Mouse (Mus musculus) liver, embryonic 15.5 days (tissue): ENCODE results near the gene Gm2174. TPM values are rescaled to one million over a fixed set of nuclear protein-coding genes. Genes with fewer than 3 reads are reported as not detected.

ENCODE experiments used
- ATAC-seq: fragments of 200-750 bp; cut with Nextera tagmentation; 2 replicates; pipeline ENCODE4 v1.8.0; 2017; ENCODE audit warnings: moderate number of reproducible peaks, mild to moderate bottlenecking, moderate library complexity; ENCODE audit not compliant: insufficient read depth
- H3K27ac ChIP-seq: fragments of 300-500 bp; sonication (generic); replicated peaks from 2 replicates; pipeline ENCODE4 v1.5.1; 2015; ENCODE audit warnings: mild to moderate bottlenecking, inconsistent platforms
- H3K27me3 ChIP-seq: fragments of 300-500 bp; sonication (generic); 2 replicates; pipeline ENCODE4 v1.6.1; 2015; ENCODE audit warnings: mild to moderate bottlenecking, inconsistent platforms
- H3K36me3 ChIP-seq: fragments of 300-500 bp; sonication (generic); replicated peaks from 2 replicates; pipeline ENCODE4 v1.6.1; 2015; ENCODE audit warnings: moderate library complexity, mild to moderate bottlenecking, inconsistent platforms
- H3K4me1 ChIP-seq: fragments of 300-500 bp; sonication (generic); replicated peaks from 2 replicates; pipeline ENCODE4 v1.6.1; 2015; ENCODE audit warnings: inconsistent platforms
- H3K4me2 ChIP-seq: fragments of 300-500 bp; sonication (generic); 2 replicates; pipeline ENCODE4 v1.6.1; 2015; ENCODE audit warnings: moderate library complexity, mild to moderate bottlenecking, inconsistent platforms
- H3K4me3 ChIP-seq: fragments of 300-500 bp; sonication (generic); replicated peaks from 2 replicates; pipeline ENCODE4 v1.5.1; 2015; ENCODE audit warnings: mild to moderate bottlenecking, inconsistent platforms
- H3K9ac ChIP-seq: fragments of 300-500 bp; sonication (generic); 2 replicates; pipeline ENCODE4 v1.6.1; 2015; ENCODE audit warnings: moderate library complexity, mild to moderate bottlenecking, inconsistent platforms
- H3K9me3 ChIP-seq: fragments of 300-500 bp; sonication (generic); replicated peaks from 2 replicates; pipeline ENCODE4 v1.6.1; 2016; ENCODE audit warnings: inconsistent platforms
- WGBS: fragments of 180-500 bp; shearing (Covaris S2); methylation state at CpG from one replicate; pipeline ENCODE4 v1.1.7; 2015; ENCODE audit warnings: mixed read lengths; ENCODE audit not compliant: insufficient replicate concordance; 5-methylcytosine and 5-hydroxymethylcytosine counted together
- polyA plus RNA-seq: library from polyadenylated mRNA; unstranded; fragments of >200 nt; fragmentation: Nextera tagmentation; extraction: Ambion mirVana; gene quantifications from 2 replicates; pipeline ENCODE4 v1.2.1, GENCODE M21; 2015

Gm2174 gene
- polyA plus RNA-seq, 1 experiment from 2014 or later: 1.7 TPM

DNA sequence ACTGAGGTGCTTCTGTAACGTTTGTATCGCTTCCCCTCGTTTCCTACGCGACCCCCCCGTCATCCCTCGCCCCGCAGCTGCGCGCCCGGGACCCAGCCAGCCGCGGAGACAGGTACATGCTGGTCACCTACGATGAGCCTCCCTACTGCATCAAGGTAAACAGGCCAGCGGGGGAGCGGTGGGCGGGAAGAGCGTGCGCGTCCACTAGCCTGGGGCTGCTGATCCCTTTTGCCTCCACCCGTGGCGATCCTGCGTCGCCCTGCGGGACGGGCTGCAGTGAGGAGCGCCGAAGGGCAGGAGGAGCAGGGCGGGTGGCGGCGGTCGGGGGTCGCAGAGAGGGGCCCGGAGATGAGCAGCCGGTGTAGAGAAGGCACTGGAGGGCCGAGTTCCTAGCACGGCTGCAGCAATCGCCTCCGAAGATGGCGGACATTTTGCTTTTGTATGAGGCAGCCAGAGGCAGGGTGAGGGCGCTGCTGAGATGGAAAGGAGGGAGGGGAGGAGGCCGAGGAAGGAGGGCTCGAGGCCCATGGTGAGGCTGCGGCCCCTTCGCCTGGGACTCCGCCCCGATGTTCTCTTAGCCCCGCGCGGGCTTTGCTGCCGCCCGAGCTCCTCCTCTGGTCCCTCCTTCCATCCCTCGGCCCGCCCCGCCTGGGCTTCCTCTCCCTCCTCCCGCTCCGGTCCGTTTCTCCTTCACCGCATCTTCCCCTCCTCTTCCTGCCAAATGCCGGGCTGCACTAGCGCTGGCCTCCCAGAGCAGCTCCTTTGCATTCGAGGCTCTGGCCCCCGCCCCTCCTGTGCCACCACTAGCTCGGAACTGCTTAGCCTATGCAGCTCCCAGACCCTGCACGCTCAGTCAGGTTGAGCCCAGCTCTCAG lies 7.8 kb downstream of the Gm2174 start:
- Histone ChIP-seq H3K4me3 (peak overlapping the region; percentile 74), H3K27me3 (no peaks in the 10 kb centered on the region), H3K4me1 (peaks cover 16% of the 10 kb centered on the region), H3K9me3 (no peaks in the 10 kb centered on the region), H3K9ac (peak overlapping the region; percentile 84), H3K4me2 (peak overlapping the region; percentile 66), H3K36me3 (peaks cover 7% of the 10 kb centered on the region), H3K27ac (peak overlapping the region; percentile 95)
- WGBS: 9% methylated on average over 55 of the region's 65 CpGs
- peak; percentile 90 for ATAC-seq

DNA sequence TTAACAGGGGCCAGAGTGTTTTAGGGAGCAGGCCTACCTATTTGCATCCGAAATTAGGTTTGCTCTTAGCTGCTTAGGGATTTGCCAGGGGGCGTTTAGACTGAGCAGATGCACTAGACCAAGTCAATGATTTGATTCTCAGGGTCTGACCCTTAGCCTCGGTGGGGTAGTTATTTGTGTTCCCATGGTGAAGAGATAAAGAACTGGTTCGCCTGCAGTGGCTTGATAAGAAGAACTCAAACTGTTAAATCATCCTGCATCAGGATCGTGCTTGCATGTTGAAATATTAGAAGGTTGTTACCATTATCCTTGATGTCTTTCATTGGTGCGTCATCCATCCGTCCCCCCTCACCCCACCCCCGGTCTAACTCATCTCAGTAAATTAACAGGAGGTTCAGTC lies 8.6 kb downstream of the Gm2174 start:
- Histone ChIP-seq H3K4me1 (peaks cover 19% of the 10 kb centered on the region), H3K27ac (peak overlapping the region; percentile 95), H3K9me3 (no peaks in the 10 kb centered on the region), H3K36me3 (peaks cover 10% of the 10 kb centered on the region), H3K9ac (peak overlapping the region; percentile 84), H3K4me2 (peak overlapping the region; percentile 66), H3K4me3 (peak overlapping the region; percentile 74), H3K27me3 (no peaks in the 10 kb centered on the region)
- peak; percentile 67 for ATAC-seq
- WGBS: 15% methylated on average over 8 of the region's 8 CpGs

- Histone ChIP-seq H3K9ac (no peak overlapping the region), H3K4me2 (0 out of 2 replicates have a peak overlapping the region, but pooled peaks have one; percentile 0), H3K4me1 (peaks cover 48% of the 10 kb centered on the region), H3K9me3 (no peaks in the 10 kb centered on the region), H3K27ac (peak overlapping the region; percentile 48; the same call in 1 of the 2 replicates), H3K27me3 (no peaks in the 10 kb centered on the region), H3K36me3 (peaks cover 33% of the 10 kb centered on the region), H3K4me3 (no peak overlapping the region)
- WGBS: 37% methylated on average over 14 of the region's 14 CpGs
- no peak for ATAC-seq
These were observed 14.5 kb downstream of the Gm2174 start for GRCm38 (mm10) chrX:56462020-56462933.

DNA sequence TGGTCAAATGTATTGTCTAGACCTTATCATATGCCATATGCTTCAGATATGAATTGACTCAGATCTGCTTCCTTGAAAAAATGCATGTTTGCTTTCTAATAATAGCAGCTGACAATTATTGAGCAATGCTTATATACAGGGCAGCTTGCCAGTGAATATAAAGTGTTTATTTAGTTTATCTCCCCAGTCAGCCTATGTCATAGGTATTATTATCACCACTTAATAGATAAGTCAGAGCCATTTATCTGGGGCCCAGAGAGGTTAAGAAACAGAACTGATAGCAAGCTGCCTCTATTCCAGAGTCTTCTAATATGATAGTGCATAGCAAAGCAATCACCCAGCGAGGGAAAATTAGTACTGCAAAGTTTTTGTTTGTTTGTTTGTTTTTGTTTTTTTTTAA lies 17.1 kb downstream of the Gm2174 start:
- H3K36me3 ChIP-seq: peaks cover 43% of the 10 kb centered on the region

DNA sequence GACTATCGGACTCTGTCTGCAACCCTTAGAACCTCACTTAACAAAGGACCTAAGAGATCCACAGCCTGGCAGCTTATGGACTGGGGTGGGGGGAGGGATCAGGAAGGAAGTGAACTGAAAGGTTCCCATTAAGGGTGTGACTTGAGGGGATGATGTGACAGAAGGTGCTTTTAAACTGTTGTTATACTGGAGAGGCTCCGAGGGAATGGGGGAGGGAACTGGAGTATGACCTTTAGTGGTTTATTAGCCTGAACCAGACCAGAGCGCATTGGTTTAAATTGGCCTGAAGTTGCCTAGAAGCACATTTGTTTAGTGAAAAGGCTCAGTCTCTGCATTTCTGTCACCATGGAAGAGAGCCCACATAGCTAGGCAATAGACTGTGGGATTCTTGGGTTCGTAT lies 19.9 kb downstream of the Gm2174 start:
- no peak for ATAC-seq
- H3K4me3 ChIP-seq: no peak overlapping the region
- H3K36me3 ChIP-seq: peaks cover 37% of the 10 kb centered on the region
- H3K9me3 ChIP-seq: no peaks in the 10 kb centered on the region
- H3K4me1 ChIP-seq: peaks cover 26% of the 10 kb centered on the region
- no peak overlapping the region for H3K27ac ChIP-seq
- H3K27me3 ChIP-seq: no peaks in the 10 kb centered on the region
- H3K9ac ChIP-seq: no peak overlapping the region
- H3K4me2 ChIP-seq: no peak overlapping the region
- 76% methylated on average over 4 of the region's 4 CpGs for WGBS

More for the DNA sequence above, 17.1 kb downstream of the Gm2174 start:
- ATAC-seq: peak; percentile 68
- Histone ChIP-seq H3K9ac (no peak overlapping the region), H3K4me3 (no peak overlapping the region), H3K9me3 (no peaks in the 10 kb centered on the region), H3K4me1 (peaks cover 46% of the 10 kb centered on the region), H3K4me2 (peak overlapping the region; percentile 15), H3K27me3 (no peaks in the 10 kb centered on the region), H3K27ac (no peak overlapping the region)
- WGBS: 17% methylated on average over 1 of the region's 1 CpGs

DNA sequence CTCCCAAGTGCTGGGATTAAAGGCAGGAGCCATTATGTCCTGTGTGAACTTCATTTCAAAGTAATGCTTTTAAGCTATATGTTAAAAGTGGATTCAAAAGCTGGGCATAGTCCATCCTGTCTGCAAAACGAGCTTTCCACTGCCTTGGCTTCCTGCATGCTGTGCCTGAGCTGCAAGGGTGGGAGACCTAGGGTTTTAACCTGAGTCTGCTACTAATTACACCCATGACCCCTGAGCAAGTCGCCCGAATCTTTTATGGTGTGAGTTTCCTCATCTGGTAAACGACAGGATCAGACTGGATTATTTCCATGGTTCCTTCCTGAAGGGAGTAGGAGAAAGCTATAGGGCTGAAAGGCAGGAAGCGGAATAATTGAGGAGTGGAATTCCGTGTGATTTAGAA lies 20.7 kb downstream of the Gm2174 start:
- no peak for ATAC-seq
- no peaks in the 10 kb centered on the region for H3K9me3 ChIP-seq

GRCm38 (mm10) chrX:56474035-56474434 lies 26.3 kb downstream of the Gm2174 start:
- no peaks in the 10 kb centered on the region for H3K9me3 ChIP-seq
- no peaks in the 10 kb centered on the region for H3K27me3 ChIP-seq
- H3K4me1 ChIP-seq: no peaks in the 10 kb centered on the region; the same call in 1 of the 2 replicates
- H3K4me3 ChIP-seq: no peak overlapping the region
- H3K27ac ChIP-seq: no peak overlapping the region
- 41% methylated on average over 8 of the region's 8 CpGs for WGBS
- no peak overlapping the region for H3K4me2 ChIP-seq
- no peak overlapping the region for H3K9ac ChIP-seq
- ATAC-seq: no peak
- H3K36me3 ChIP-seq: peaks cover 16% of the 10 kb centered on the region

More for the DNA sequence above, 20.7 kb downstream of the Gm2174 start:
- WGBS: 70% methylated on average over 6 of the region's 6 CpGs
- Histone ChIP-seq H3K4me3 (no peak overlapping the region), H3K4me1 (peaks cover 19% of the 10 kb centered on the region), H3K27ac (no peak overlapping the region), H3K4me2 (no peak overlapping the region), H3K9ac (no peak overlapping the region), H3K27me3 (no peaks in the 10 kb centered on the region), H3K36me3 (peaks cover 39% of the 10 kb centered on the region)

- ATAC-seq: no peak
- no peak overlapping the region for H3K4me3 ChIP-seq
- no peaks in the 10 kb centered on the region; the same call in 1 of the 2 replicates for H3K4me1 ChIP-seq
- H3K9me3 ChIP-seq: no peaks in the 10 kb centered on the region
- no peaks in the 10 kb centered on the region for H3K27me3 ChIP-seq
- H3K36me3 ChIP-seq: peaks cover 20% of the 10 kb centered on the region
- 80% methylated on average over 3 of the region's 3 CpGs for WGBS
- no peak overlapping the region for H3K9ac ChIP-seq
- no peak overlapping the region for H3K27ac ChIP-seq
- no peak overlapping the region for H3K4me2 ChIP-seq
These were observed 29.8 kb downstream of the Gm2174 start for GRCm38 (mm10) chrX:56477553-56477952.

GRCm38 (mm10) chrX:56481906-56482305 lies 34.1 kb downstream of the Gm2174 start:
- Histone ChIP-seq H3K27me3 (no peaks in the 10 kb centered on the region), H3K27ac (no peak overlapping the region), H3K36me3 (peaks cover 48% of the 10 kb centered on the region), H3K4me2 (no peak overlapping the region), H3K9me3 (no peaks in the 10 kb centered on the region), H3K4me3 (no peak overlapping the region), H3K4me1 (no peaks in the 10 kb centered on the region; the same call in 1 of the 2 replicates), H3K9ac (no peak overlapping the region)
- 66% methylated on average over 3 of the region's 3 CpGs for WGBS
- no peak for ATAC-seq

DNA sequence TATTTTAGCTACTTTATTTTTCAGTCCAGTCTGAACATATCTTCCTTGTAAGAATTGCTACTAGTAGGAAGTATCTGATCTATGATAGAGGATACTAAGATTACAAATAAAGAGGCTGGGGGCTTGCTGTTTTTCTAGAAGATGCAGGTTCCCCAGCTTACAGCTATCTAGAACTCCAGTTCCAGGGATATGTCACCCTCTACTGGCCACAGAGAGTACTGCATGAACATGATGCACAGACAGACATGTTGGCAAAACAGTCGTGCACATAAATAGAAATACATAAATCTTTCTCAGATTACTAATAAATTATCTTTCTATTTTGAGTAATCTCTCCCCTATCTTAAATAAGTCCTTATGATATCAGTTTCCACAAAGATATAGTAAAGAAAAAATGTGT lies 42.0 kb downstream of the Gm2174 start:
- Histone ChIP-seq H3K4me2 (no peak overlapping the region), H3K4me3 (no peak overlapping the region), H3K9me3 (no peaks in the 10 kb centered on the region), H3K36me3 (peaks cover 58% of the 10 kb centered on the region), H3K4me1 (no peaks in the 10 kb centered on the region), H3K27ac (no peak overlapping the region), H3K9ac (no peak overlapping the region), H3K27me3 (no peaks in the 10 kb centered on the region)
- ATAC-seq: no peak
- 11% methylated on average over 1 of the region's 1 CpGs for WGBS

GRCm38 (mm10) chrX:56497241-56497640 lies 49.5 kb downstream of the Gm2174 start:
- ATAC-seq: no peak
- Histone ChIP-seq H3K9me3 (no peaks in the 10 kb centered on the region), H3K4me2 (no peak overlapping the region), H3K27ac (no peak overlapping the region), H3K9ac (no peak overlapping the region), H3K27me3 (no peaks in the 10 kb centered on the region), H3K4me3 (no peak overlapping the region), H3K36me3 (peaks cover 63% of the 10 kb centered on the region), H3K4me1 (no peaks in the 10 kb centered on the region)
- 85% methylated on average over 7 of the region's 7 CpGs for WGBS
